Mouse (Mus musculus): ENCODE measurements around the gene Fam84b. TPM values are rescaled to one million over a fixed set of nuclear protein-coding genes. Genes with fewer than 3 reads are reported as not detected.

The Fam84b gene
- total and polyA plus RNA-seq, 2 experiments = 5.5 to 10.6 TPM

DNA sequence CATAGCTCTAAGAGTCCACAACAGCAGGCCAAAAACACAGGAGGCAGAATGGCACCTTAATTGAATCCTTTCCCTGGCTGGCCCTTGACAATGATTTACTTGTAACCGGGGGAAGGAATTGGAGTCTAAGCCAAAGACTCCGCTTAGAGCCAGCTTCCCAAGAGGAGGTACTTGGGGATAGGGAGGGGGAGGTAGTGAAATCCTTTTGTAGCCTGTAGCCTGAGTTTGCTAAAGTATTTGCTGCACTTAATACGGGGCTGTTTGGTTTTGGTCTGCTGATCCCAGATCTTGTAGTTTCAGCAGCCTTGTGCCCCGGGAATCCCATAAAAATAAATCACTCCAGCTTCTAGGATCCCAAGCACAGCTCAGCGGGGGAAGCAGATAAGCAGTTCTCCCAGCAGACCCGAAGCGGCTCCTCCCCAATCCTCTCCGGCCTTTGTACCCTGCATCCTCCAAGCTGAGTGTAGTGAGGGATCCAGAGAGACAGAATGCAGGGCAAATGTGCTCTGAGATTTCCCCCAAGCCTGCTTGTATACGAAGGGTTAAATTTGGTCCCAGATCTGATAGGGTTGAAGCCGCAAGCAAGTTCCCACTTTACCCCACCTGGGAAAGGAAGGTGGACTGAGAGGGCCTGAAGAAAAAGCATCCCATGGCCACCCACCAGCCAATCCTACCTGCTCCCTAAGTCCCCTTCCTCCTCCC lies 31.3 kb downstream of the Fam84b start:
- Histone ChIP-seq H3K4me1 (ENCODE audit: control insufficient read depth, insufficient read depth, low read length) (no peaks in the 10 kb centered on the region), H3K4me3 (ENCODE audit: insufficient read depth, low read depth, low read length) (peak overlapping the region; percentile 82; the same call in 1 of the 2 replicates), H3K79me2 (ENCODE audit: control insufficient read depth, insufficient read depth, low read length) (no peaks in the 10 kb centered on the region), H3K9ac (ENCODE audit: low read depth, low read length) (no peak overlapping the region), H3K27ac (replicated peaks; ENCODE audit: insufficient read depth, low read depth, low read length) (no peak overlapping the region), H3K27me3 (ENCODE audit: control insufficient read depth, insufficient read depth, low read length) (no peaks in the 10 kb centered on the region), H3K36me3 (ENCODE audit: control insufficient read depth, insufficient read depth, low read length) (no peaks in the 10 kb centered on the region)
- no peak for DNase-seq (ENCODE audit: extremely low read depth, low read depth, low spot score)
- no peak for TF ChIP-seq CTCF (IDR thresholded peaks at IDR 0.05; ENCODE audit: low read depth, low read length)
- TF ChIP-seq POLR2A (IDR thresholded peaks at IDR 0.05; ENCODE audit: extremely low read depth, insufficient read depth, low read length) = no peak
- WGBS = 19% methylated on average over 10 of the region's 10 CpGs

DNA sequence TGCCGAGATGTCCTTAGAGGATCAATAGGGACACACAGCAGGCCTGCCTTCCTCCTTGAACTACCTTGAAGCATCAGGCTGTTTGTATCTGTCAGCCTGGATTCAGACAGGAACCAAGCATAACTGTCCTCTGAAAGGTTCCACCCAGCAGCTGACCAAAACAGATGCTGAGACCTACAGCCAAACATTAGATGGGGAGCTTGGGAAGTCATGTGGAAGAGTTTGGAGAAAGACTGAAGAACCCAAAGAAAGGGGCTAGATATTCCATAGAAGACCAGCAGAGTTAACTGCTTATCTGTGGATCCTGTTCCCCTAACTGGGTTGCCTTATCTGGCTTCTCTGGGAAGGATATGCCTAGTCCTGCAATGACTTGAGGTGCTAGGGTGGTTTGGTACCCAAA lies 35.1 kb downstream of the Fam84b start:
- Histone ChIP-seq H3K9ac (ENCODE audit: low read depth, low read length) (no peak overlapping the region), H3K36me3 (ENCODE audit: control insufficient read depth, insufficient read depth, low read length) (no peaks in the 10 kb centered on the region), H3K27me3 (ENCODE audit: control insufficient read depth, insufficient read depth, low read length) (no peaks in the 10 kb centered on the region), H3K79me2 (ENCODE audit: control insufficient read depth, insufficient read depth, low read length) (no peaks in the 10 kb centered on the region), H3K27ac (replicated peaks; ENCODE audit: insufficient read depth, low read depth, low read length) (no peak overlapping the region), H3K4me1 (ENCODE audit: control insufficient read depth, insufficient read depth, low read length) (no peaks in the 10 kb centered on the region), H3K4me3 (ENCODE audit: insufficient read depth, low read depth, low read length) (no peak overlapping the region)
- no peak for DNase-seq (ENCODE audit: extremely low read depth, low read depth, low spot score)
- TF ChIP-seq POLR2A (IDR thresholded peaks at IDR 0.05; ENCODE audit: extremely low read depth, insufficient read depth, low read length) (no peak), CTCF (IDR thresholded peaks at IDR 0.05; ENCODE audit: low read depth, low read length) (no peak)
- WGBS = 100% methylated on average over 1 of the region's 1 CpGs

DNA sequence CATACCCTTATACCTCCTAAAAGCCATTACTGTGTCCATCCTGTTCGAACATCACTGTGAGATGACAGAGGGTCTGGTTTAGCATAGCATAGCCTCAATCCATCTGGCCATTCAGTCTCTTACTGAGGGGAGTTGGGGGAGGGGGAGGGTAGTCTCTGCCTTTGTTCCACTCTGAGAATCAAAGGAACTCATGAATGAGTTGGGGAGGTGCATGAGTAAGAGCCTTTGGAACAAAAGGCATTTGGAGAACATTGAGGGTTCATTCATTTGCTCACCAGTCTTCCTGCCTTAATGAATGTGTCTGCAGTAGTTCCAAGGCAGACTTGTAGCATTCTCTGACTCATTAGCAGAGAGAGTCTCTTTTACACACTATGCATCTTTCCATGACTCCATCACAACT lies 37.1 kb downstream of the Fam84b start:
- 93% methylated on average over 1 of the region's 1 CpGs for WGBS
- DNase-seq (ENCODE audit: extremely low read depth, low read depth, low spot score) = no peak
- H3K9ac ChIP-seq (ENCODE audit: low read depth, low read length) = no peak overlapping the region
- no peaks in the 10 kb centered on the region for H3K36me3 ChIP-seq (ENCODE audit: control insufficient read depth, insufficient read depth, low read length)
- TF ChIP-seq CTCF (IDR thresholded peaks at IDR 0.05; ENCODE audit: low read depth, low read length) (no peak), POLR2A (IDR thresholded peaks at IDR 0.05; ENCODE audit: extremely low read depth, insufficient read depth, low read length) (no peak)
- H3K79me2 ChIP-seq (ENCODE audit: control insufficient read depth, insufficient read depth, low read length) = no peaks in the 10 kb centered on the region
- no peak overlapping the region for H3K4me3 ChIP-seq (ENCODE audit: insufficient read depth, low read depth, low read length)
- H3K27ac ChIP-seq (replicated peaks; ENCODE audit: insufficient read depth, low read depth, low read length) = no peak overlapping the region
- H3K27me3 ChIP-seq (ENCODE audit: control insufficient read depth, insufficient read depth, low read length) = no peaks in the 10 kb centered on the region
- no peaks in the 10 kb centered on the region for H3K4me1 ChIP-seq (ENCODE audit: control insufficient read depth, insufficient read depth, low read length)

DNA sequence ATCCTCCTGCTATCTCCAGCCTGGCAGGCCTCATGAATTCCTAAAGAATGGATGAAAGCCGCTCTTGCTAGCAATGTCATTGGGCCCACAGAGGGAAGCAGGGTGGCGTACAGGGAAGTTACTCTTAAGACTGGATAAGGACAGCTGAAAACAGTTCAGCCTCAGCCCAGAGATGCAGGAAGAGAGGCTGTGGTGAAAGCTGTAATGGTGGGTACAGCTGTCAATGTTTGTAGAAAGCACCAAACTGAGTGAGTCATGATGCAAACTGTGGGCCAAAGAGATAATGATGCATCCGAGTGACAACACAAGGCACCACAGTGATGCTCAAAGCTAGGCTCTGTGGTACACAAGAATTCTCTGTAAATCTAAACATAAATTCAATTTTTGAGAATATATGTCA lies 39.0 kb downstream of the Fam84b start:
- WGBS = 89% methylated on average over 3 of the region's 3 CpGs
- Histone ChIP-seq H3K79me2 (ENCODE audit: control insufficient read depth, insufficient read depth, low read length) (no peaks in the 10 kb centered on the region), H3K4me1 (ENCODE audit: control insufficient read depth, insufficient read depth, low read length) (no peaks in the 10 kb centered on the region), H3K36me3 (ENCODE audit: control insufficient read depth, insufficient read depth, low read length) (no peaks in the 10 kb centered on the region), H3K9ac (ENCODE audit: low read depth, low read length) (no peak overlapping the region), H3K4me3 (ENCODE audit: insufficient read depth, low read depth, low read length) (no peak overlapping the region), H3K27ac (replicated peaks; ENCODE audit: insufficient read depth, low read depth, low read length) (no peak overlapping the region), H3K27me3 (ENCODE audit: control insufficient read depth, insufficient read depth, low read length) (no peaks in the 10 kb centered on the region)
- TF ChIP-seq POLR2A (IDR thresholded peaks at IDR 0.05; ENCODE audit: extremely low read depth, insufficient read depth, low read length) = no peak
- no peak for TF ChIP-seq CTCF (IDR thresholded peaks at IDR 0.05; ENCODE audit: low read depth, low read length)
- DNase-seq (ENCODE audit: extremely low read depth, low read depth, low spot score) = no peak

DNA sequence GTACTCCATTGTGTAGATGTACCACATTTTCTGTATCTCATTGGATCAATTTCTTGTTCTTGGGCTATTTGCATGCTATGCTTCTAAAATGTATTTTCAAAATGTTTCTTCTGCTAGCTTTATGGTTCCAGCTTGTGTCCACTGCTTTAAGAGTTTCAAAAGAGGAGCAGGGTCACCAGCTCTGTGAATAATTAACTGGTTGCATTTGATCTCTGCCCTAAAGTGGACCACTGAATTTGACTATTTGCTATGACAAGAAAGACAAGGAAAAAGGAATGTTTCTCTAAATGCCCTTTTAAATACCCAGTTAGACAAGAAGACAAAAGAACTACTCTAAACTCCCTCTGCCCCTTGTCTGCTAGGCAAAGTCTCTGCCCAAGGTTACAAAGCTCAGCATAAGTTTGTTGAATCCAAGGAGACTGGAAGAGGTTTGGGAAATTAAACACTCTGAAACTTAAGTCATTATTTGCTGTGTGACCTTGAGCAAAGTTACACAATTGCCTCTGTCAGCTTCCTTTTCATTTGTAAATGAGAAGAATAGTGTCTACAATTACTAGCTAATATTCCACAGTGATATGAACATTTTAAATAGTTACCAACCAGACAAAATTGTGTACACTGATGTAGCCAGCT lies 60.4 kb downstream of the Fam84b start:
- Histone ChIP-seq H3K79me2 (ENCODE audit: control insufficient read depth, insufficient read depth, low read length) (no peaks in the 10 kb centered on the region), H3K27me3 (ENCODE audit: control insufficient read depth, insufficient read depth, low read length) (no peaks in the 10 kb centered on the region), H3K4me1 (ENCODE audit: control insufficient read depth, insufficient read depth, low read length) (peaks cover 4% of the 10 kb centered on the region; the same call in 1 of the 2 replicates), H3K4me3 (ENCODE audit: insufficient read depth, low read depth, low read length) (no peak overlapping the region), H3K9ac (ENCODE audit: low read depth, low read length) (no peak overlapping the region), H3K27ac (replicated peaks; ENCODE audit: insufficient read depth, low read depth, low read length) (no peak overlapping the region), H3K36me3 (ENCODE audit: control insufficient read depth, insufficient read depth, low read length) (no peaks in the 10 kb centered on the region)
- peak; percentile 72 for DNase-seq (ENCODE audit: extremely low read depth, low read depth, low spot score)
- TF ChIP-seq POLR2A (IDR thresholded peaks at IDR 0.05; ENCODE audit: extremely low read depth, insufficient read depth, low read length) = no peak
- TF ChIP-seq CTCF (IDR thresholded peaks at IDR 0.05; ENCODE audit: low read depth, low read length) = no peak

DNA sequence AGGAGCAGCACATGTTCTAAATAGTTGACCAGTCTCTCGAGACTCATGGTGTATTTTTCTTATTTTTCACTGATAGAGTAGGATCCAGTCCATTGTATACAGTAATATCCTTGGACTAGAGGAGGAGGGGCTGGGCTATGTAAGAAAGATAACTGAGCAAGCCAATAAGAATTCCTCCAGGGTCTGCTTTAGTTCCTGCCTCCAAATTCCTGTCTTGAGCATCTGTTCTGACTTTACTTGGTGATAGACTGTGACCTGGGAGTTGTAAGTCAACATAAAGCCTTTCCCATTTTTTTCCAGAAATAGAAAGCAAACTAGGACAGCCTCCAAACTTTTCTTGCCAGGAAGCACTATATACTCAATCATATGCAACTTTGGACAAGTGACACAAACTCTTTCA lies 64.5 kb downstream of the Fam84b start:
- TF ChIP-seq POLR2A (IDR thresholded peaks at IDR 0.05; ENCODE audit: extremely low read depth, insufficient read depth, low read length) = no peak
- no peak for TF ChIP-seq CTCF (IDR thresholded peaks at IDR 0.05; ENCODE audit: low read depth, low read length)
- 92% methylated on average over 1 of the region's 1 CpGs for WGBS
- DNase-seq (ENCODE audit: extremely low read depth, low read depth, low spot score) = no peak

More for the DNA sequence above, 64.5 kb downstream of the Fam84b start:
- Histone ChIP-seq H3K4me3 (ENCODE audit: insufficient read depth, low read depth, low read length) (no peak overlapping the region), H3K27ac (replicated peaks; ENCODE audit: insufficient read depth, low read depth, low read length) (no peak overlapping the region), H3K9ac (ENCODE audit: low read depth, low read length) (no peak overlapping the region), H3K4me1 (ENCODE audit: control insufficient read depth, insufficient read depth, low read length) (peaks cover 4% of the 10 kb centered on the region; the same call in 1 of the 2 replicates), H3K27me3 (ENCODE audit: control insufficient read depth, insufficient read depth, low read length) (no peaks in the 10 kb centered on the region), H3K36me3 (ENCODE audit: control insufficient read depth, insufficient read depth, low read length) (no peaks in the 10 kb centered on the region), H3K79me2 (ENCODE audit: control insufficient read depth, insufficient read depth, low read length) (no peaks in the 10 kb centered on the region)
